Mouse (Mus musculus): ENCODE results near the gene Scin. TPM values are rescaled to one million over a fixed set of nuclear protein-coding genes. Genes with fewer than 3 reads are reported as not detected.

The Scin gene
- polyA plus RNA-seq, 1 experiment from 2014 or later, result 0.21 TPM

DNA sequence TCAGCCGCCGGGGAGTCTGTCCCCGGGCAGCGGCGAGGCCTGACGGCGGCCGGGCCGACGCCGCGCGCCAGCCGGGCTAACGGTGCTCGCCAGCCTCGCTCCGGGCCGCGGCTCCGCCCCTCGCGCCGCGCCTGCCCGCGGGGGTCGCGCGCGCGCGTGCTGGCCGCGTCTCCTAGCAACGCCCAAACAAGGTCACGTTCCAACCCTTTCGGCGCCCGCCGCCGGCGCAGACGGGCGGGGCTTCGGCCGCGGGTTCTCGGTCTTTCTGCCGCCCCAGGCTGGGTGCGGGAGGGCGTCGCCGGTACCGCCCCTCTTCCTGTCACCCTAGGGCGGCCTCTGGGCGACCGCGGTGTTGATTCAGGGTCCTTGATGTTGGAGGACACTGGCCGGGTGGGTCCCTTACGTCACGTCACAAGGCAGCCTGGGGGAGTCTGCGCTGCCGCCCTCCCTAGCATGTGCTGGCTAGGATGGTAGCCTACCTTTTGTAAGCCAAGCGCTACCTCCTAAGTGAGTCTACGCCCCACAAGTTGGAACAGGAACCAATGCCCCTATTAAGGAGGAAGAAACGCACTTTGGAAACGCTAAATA, 96.1 kb downstream of the Scin start, which contains the start of gene Arl4a:
Gene Arl4a (minus strand): TSS at position 150 of the 588 bp plus-strand sequence.
- Histone ChIP-seq H3K4me2 (ENCODE audit: low read depth, low read length) (peak within 1 kb of the TSS; percentile 71), H3K4me3 (ENCODE audit: low read depth, low read length) (peak within 1 kb of the TSS; percentile 89), H3K27ac (replicated peaks; ENCODE audit: low read depth, low read length) (peak within 1 kb of the TSS; percentile 80), H3K36me3 (replicated peaks; ENCODE audit: control insufficient read depth, insufficient read depth, low read depth, low read length) (no peaks in the 10 kb centered on the region), H3K9ac (replicated peaks; ENCODE audit: low read length) (peak within 1 kb of the TSS; percentile 73), H3K4me1 (ENCODE audit: control insufficient read depth, insufficient read depth, low read length) (no peaks in the 10 kb centered on the region), H3K27me3 (ENCODE audit: control insufficient read depth, insufficient read depth, low read length) (no peaks in the 10 kb centered on the region), H3K9me3 (replicated peaks; ENCODE audit: control insufficient read depth, low read length) (no peaks in the 10 kb centered on the region)
- under 1% methylated on average over 67 of the region's 68 CpGs for WGBS
- peak; percentile 84 for ATAC-seq (replicated peaks; ENCODE audit: insufficient number of reproducible peaks, low FRiP score, low TSS enrichment, low read depth)
- peak; percentile 82 for DNase-seq (ENCODE audit: low spot score)

GRCm38 (mm10) chr12:40037226-40037813, 96.7 kb downstream of the Scin start:
- peak; percentile 99 for ATAC-seq (replicated peaks; ENCODE audit: insufficient number of reproducible peaks, low FRiP score, low TSS enrichment, low read depth)
- Histone ChIP-seq H3K9me3 (replicated peaks; ENCODE audit: control insufficient read depth, low read length) (no peaks in the 10 kb centered on the region), H3K4me1 (ENCODE audit: control insufficient read depth, insufficient read depth, low read length) (no peaks in the 10 kb centered on the region), H3K27me3 (ENCODE audit: control insufficient read depth, insufficient read depth, low read length) (no peaks in the 10 kb centered on the region), H3K27ac (replicated peaks; ENCODE audit: low read depth, low read length) (peak overlapping the region; percentile 80), H3K9ac (replicated peaks; ENCODE audit: low read length) (peak overlapping the region; percentile 73), H3K4me3 (ENCODE audit: low read depth, low read length) (peak overlapping the region; percentile 89), H3K36me3 (replicated peaks; ENCODE audit: control insufficient read depth, insufficient read depth, low read depth, low read length) (no peaks in the 10 kb centered on the region), H3K4me2 (ENCODE audit: low read depth, low read length) (peak overlapping the region; percentile 71)
- peak; percentile 98 for DNase-seq (ENCODE audit: low spot score)
- under 1% methylated on average over 45 of the region's 60 CpGs for WGBS

- Histone ChIP-seq H3K36me3 (replicated peaks; ENCODE audit: control insufficient read depth, insufficient read depth, low read depth, low read length) (no peaks in the 10 kb centered on the region), H3K4me3 (ENCODE audit: low read depth, low read length) (peak overlapping the region; percentile 89), H3K4me2 (ENCODE audit: low read depth, low read length) (peak overlapping the region; percentile 71), H3K9ac (replicated peaks; ENCODE audit: low read length) (peak overlapping the region; percentile 66), H3K9me3 (replicated peaks; ENCODE audit: control insufficient read depth, low read length) (no peaks in the 10 kb centered on the region), H3K27ac (replicated peaks; ENCODE audit: low read depth, low read length) (no peak overlapping the region), H3K27me3 (ENCODE audit: control insufficient read depth, insufficient read depth, low read length) (no peaks in the 10 kb centered on the region), H3K4me1 (ENCODE audit: control insufficient read depth, insufficient read depth, low read length) (no peaks in the 10 kb centered on the region)
- 5% methylated on average over 11 of the region's 11 CpGs for WGBS
- ATAC-seq (replicated peaks; ENCODE audit: insufficient number of reproducible peaks, low FRiP score, low TSS enrichment, low read depth) (no peak), DNase-seq (ENCODE audit: low spot score) (no peak)
Measured at GRCm38 (mm10) chr12:40036666-40037065, 97.4 kb downstream of the Scin start.

GRCm38 (mm10) chr12:40035506-40035905, 98.5 kb downstream of the Scin start:
- H3K9me3 ChIP-seq (replicated peaks; ENCODE audit: control insufficient read depth, low read length), result no peaks in the 10 kb centered on the region
- H3K27ac ChIP-seq (replicated peaks; ENCODE audit: low read depth, low read length), result no peak overlapping the region
- ATAC-seq (replicated peaks; ENCODE audit: insufficient number of reproducible peaks, low FRiP score, low TSS enrichment, low read depth) (no peak), DNase-seq (ENCODE audit: low spot score) (no peak)
- H3K9ac ChIP-seq (replicated peaks; ENCODE audit: low read length), result no peak overlapping the region
- no peak overlapping the region for H3K4me3 ChIP-seq (ENCODE audit: low read depth, low read length)
- H3K36me3 ChIP-seq (replicated peaks; ENCODE audit: control insufficient read depth, insufficient read depth, low read depth, low read length), result no peaks in the 10 kb centered on the region
- no peak overlapping the region for H3K4me2 ChIP-seq (ENCODE audit: low read depth, low read length)
- 86% methylated on average over 4 of the region's 4 CpGs for WGBS
- H3K4me1 ChIP-seq (ENCODE audit: control insufficient read depth, insufficient read depth, low read length), result no peaks in the 10 kb centered on the region
- H3K27me3 ChIP-seq (ENCODE audit: control insufficient read depth, insufficient read depth, low read length), result no peaks in the 10 kb centered on the region

DNA sequence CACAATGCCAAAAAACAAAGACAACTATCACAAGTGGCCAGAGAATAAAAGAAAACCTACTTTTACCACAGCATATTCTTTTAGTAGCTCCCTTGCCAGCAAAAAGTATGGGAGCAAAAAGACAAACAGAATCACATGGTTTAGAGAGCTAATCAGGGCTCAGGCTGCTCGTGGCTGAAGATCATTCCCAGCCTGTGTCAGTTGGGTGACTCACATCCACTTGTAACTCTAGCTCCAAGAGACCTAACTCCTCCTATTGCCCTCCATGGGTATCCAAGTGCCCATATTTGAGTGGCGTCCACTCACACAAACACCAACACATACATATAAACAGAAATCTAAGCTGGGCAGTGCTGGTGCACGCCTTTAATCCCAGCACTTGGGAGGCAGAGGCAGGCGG, 104.8 kb downstream of the Scin start:
- DNase-seq (ENCODE audit: low spot score), result no peak
- Histone ChIP-seq H3K27me3 (ENCODE audit: control insufficient read depth, insufficient read depth, low read length) (no peaks in the 10 kb centered on the region), H3K9ac (replicated peaks; ENCODE audit: low read length) (no peak overlapping the region), H3K4me3 (ENCODE audit: low read depth, low read length) (no peak overlapping the region), H3K27ac (replicated peaks; ENCODE audit: low read depth, low read length) (no peak overlapping the region), H3K9me3 (replicated peaks; ENCODE audit: control insufficient read depth, low read length) (no peaks in the 10 kb centered on the region), H3K4me1 (ENCODE audit: control insufficient read depth, insufficient read depth, low read length) (no peaks in the 10 kb centered on the region), H3K36me3 (replicated peaks; ENCODE audit: control insufficient read depth, insufficient read depth, low read depth, low read length) (no peaks in the 10 kb centered on the region), H3K4me2 (ENCODE audit: low read depth, low read length) (no peak overlapping the region)
- ATAC-seq (replicated peaks; ENCODE audit: insufficient number of reproducible peaks, low FRiP score, low TSS enrichment, low read depth), result no peak
- 73% methylated on average over 4 of the region's 4 CpGs for WGBS

DNA sequence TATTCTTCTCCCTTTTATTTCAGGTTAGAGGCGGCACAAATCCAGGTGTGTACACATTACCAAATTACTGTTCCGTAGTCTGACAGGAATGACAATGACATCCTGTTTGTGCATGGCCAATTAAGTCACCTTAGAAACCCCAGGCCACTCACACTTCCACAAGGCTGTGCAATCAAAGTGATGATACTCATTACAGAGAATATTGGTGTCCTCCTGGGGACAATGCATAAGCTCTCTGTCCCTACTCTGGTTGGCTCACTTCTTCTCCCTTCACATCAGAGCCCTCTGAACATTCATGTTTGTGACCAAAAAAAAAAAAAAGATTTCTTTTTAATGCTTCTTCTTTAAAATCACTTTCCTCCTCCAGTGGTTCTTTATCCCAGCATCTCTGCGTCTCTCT, 106.2 kb downstream of the Scin start:
- 87% methylated on average over 3 of the region's 3 CpGs for WGBS
- Histone ChIP-seq H3K4me3 (ENCODE audit: low read depth, low read length) (no peak overlapping the region), H3K9ac (replicated peaks; ENCODE audit: low read length) (no peak overlapping the region), H3K36me3 (replicated peaks; ENCODE audit: control insufficient read depth, insufficient read depth, low read depth, low read length) (no peaks in the 10 kb centered on the region), H3K27me3 (ENCODE audit: control insufficient read depth, insufficient read depth, low read length) (no peaks in the 10 kb centered on the region), H3K27ac (replicated peaks; ENCODE audit: low read depth, low read length) (no peak overlapping the region), H3K4me1 (ENCODE audit: control insufficient read depth, insufficient read depth, low read length) (no peaks in the 10 kb centered on the region), H3K4me2 (ENCODE audit: low read depth, low read length) (no peak overlapping the region), H3K9me3 (replicated peaks; ENCODE audit: control insufficient read depth, low read length) (no peaks in the 10 kb centered on the region)
- no peak for DNase-seq (ENCODE audit: low spot score)
- no peak for ATAC-seq (replicated peaks; ENCODE audit: insufficient number of reproducible peaks, low FRiP score, low TSS enrichment, low read depth)

DNA sequence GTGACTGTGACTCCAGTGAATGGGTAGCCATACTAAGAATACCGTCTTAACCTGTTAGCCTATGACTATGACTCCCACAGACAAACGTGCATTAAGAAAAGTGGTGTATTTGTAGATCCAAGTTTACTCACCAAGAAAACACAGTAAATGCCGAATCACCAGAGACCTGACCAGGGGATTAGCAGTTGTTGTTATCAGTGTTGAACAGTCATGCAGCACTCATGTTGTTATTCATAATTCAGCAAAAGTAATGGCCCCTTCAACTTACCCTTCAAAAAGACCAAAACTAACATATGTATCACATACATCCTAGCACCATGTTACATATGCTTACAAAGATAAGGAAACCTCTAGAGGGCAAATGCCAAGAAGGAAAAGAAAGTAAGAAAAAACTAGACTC, 106.6 kb downstream of the Scin start:
- 91% methylated on average over 3 of the region's 3 CpGs for WGBS
- no peak for DNase-seq (ENCODE audit: low spot score)
- Histone ChIP-seq H3K27me3 (ENCODE audit: control insufficient read depth, insufficient read depth, low read length) (no peaks in the 10 kb centered on the region), H3K4me3 (ENCODE audit: low read depth, low read length) (no peak overlapping the region), H3K27ac (replicated peaks; ENCODE audit: low read depth, low read length) (no peak overlapping the region), H3K36me3 (replicated peaks; ENCODE audit: control insufficient read depth, insufficient read depth, low read depth, low read length) (no peaks in the 10 kb centered on the region), H3K9ac (replicated peaks; ENCODE audit: low read length) (no peak overlapping the region), H3K9me3 (replicated peaks; ENCODE audit: control insufficient read depth, low read length) (no peaks in the 10 kb centered on the region), H3K4me1 (ENCODE audit: control insufficient read depth, insufficient read depth, low read length) (no peaks in the 10 kb centered on the region), H3K4me2 (ENCODE audit: low read depth, low read length) (no peak overlapping the region)
- ATAC-seq (replicated peaks; ENCODE audit: insufficient number of reproducible peaks, low FRiP score, low TSS enrichment, low read depth), result no peak

- Histone ChIP-seq H3K9ac (replicated peaks; ENCODE audit: low read length) (no peak overlapping the region), H3K4me2 (ENCODE audit: low read depth, low read length) (no peak overlapping the region), H3K4me3 (ENCODE audit: low read depth, low read length) (no peak overlapping the region), H3K27me3 (ENCODE audit: control insufficient read depth, insufficient read depth, low read length) (no peaks in the 10 kb centered on the region), H3K27ac (replicated peaks; ENCODE audit: low read depth, low read length) (no peak overlapping the region), H3K9me3 (replicated peaks; ENCODE audit: control insufficient read depth, low read length) (no peaks in the 10 kb centered on the region), H3K36me3 (replicated peaks; ENCODE audit: control insufficient read depth, insufficient read depth, low read depth, low read length) (no peaks in the 10 kb centered on the region), H3K4me1 (ENCODE audit: control insufficient read depth, insufficient read depth, low read length) (no peaks in the 10 kb centered on the region)
- WGBS, result 85% methylated on average over 2 of the region's 2 CpGs
- DNase-seq (ENCODE audit: low spot score) (no peak), ATAC-seq (replicated peaks; ENCODE audit: insufficient number of reproducible peaks, low FRiP score, low TSS enrichment, low read depth) (no peak)
Measured at GRCm38 (mm10) chr12:40023918-40024317, 110.1 kb downstream of the Scin start.

Measured in embryonic facial prominence, embryonic 11.5 days (tissue).